Mouse (Mus musculus): Measurements from ENCODE around the gene Gm38431. TPM values are rescaled to one million over a fixed set of nuclear protein-coding genes. Genes with fewer than 3 reads are reported as not detected.

Gm38431 gene
- total and polyA plus RNA-seq, 3 experiments: 1.1 to 30.5 (median 9.8) TPM

GRCm38 (mm10) chr9:21072641-21073040 lies 19.2 kb downstream of the Gm38431 start:
- peaks cover 53 to 74% of the 10 kb centered on the region in 2 experiments for H3K36me3 ChIP-seq (replicated peaks in 1 of 2; ENCODE audit: control insufficient read depth in 1 of 2, insufficient read depth in 1 of 2, low read length in 1 of 2)
- H3K4me3 ChIP-seq (replicated peaks in 1 of 3; ENCODE audit: low read depth in 2 of 3, low read length in 2 of 3, poor library complexity in 1 of 3): peak overlapping the region; percentile 90 to 98 (median 96)
- peak overlapping the region; percentile 85 for H3K4me2 ChIP-seq (ENCODE audit: insufficient read depth, low read depth, poor library complexity, severe bottlenecking)
- peak overlapping the region; percentile 26; the same call in 1 of the 2 replicates for H3K27ac ChIP-seq (ENCODE audit: insufficient read depth, low read depth)
- peak; percentile 29 for DNase-seq (ENCODE audit: extremely low read depth)
- H3K27me3 ChIP-seq (replicated peaks): no peaks in the 10 kb centered on the region
- no peaks in the 10 kb centered on the region for H3K9me3 ChIP-seq (replicated peaks; ENCODE audit: low read length)
- H3K4me1 ChIP-seq (ENCODE audit: control insufficient read depth in 1 of 2, insufficient read depth in 2 of 2): peaks cover 8 to 29% of the 10 kb centered on the region in 2 experiments
- in situ Hi-C loops (cut with MboI; ENCODE audit: low pct_ligation_motif_present, low pct_unique_long_range_greater_than_20kb, low sequenced_read_pairs): loop anchor here (5.0 kb wide), 1 partner anchor 45 kb away; the partner anchor contains the start of gene Icam4
- peak; percentile 17; the same call in 1 of the 2 replicates for TF ChIP-seq MYC (IDR thresholded peaks at IDR 0.05; ENCODE audit: low read depth, low read length)
- TF ChIP-seq SIN3A (IDR thresholded peaks at IDR 0.05; ENCODE audit: low read length): peak; percentile 9; the same call in 1 of the 2 replicates
- TF ChIP-seq ZC3H11A (IDR thresholded peaks at IDR 0.05; ENCODE audit: low read depth, low read length): no peak
- peak overlapping the region; percentile 88 for H3K9ac ChIP-seq (ENCODE audit: insufficient read depth, low read depth)
- peaks cover 35% of the 10 kb centered on the region for H3K79me2 ChIP-seq (replicated peaks; ENCODE audit: control insufficient read depth, extremely low read depth, insufficient read depth, poor library complexity, severe bottlenecking)
- dilution Hi-C loops (cut with MboI; ENCODE audit: extremely low pct_ligation_motif_present, extremely low pct_unique_long_range_greater_than_20kb, low sequenced_read_pairs): no loop called here

- H3K27ac ChIP-seq (ENCODE audit: insufficient read depth, low read depth): no peak within 1 kb of the TSS
- no peak for DNase-seq (ENCODE audit: extremely low read depth)
- no peaks in the 10 kb centered on the region for H3K27me3 ChIP-seq (replicated peaks)
- TF ChIP-seq MXI1 (IDR thresholded peaks at IDR 0.05; ENCODE audit: low read depth, low read length): no peak
- no peak for TF ChIP-seq SIN3A (IDR thresholded peaks at IDR 0.05; ENCODE audit: low read length)
- no peak for TF ChIP-seq ELF1 (IDR thresholded peaks at IDR 0.05; ENCODE audit: low read depth, low read length)
- no peak for TF ChIP-seq MAX (IDR thresholded peaks at IDR 0.05; ENCODE audit: low read length)
- H3K4me3 ChIP-seq (replicated peaks in 1 of 3; ENCODE audit: low read depth in 2 of 3, low read length in 2 of 3, poor library complexity in 1 of 3): no peak within 1 kb of the TSS
- H3K9me3 ChIP-seq (replicated peaks; ENCODE audit: low read length): no peaks in the 10 kb centered on the region
- dilution Hi-C loops (cut with MboI; ENCODE audit: extremely low pct_ligation_motif_present, extremely low pct_unique_long_range_greater_than_20kb, low sequenced_read_pairs): no loop called here
- H3K4me2 ChIP-seq (ENCODE audit: insufficient read depth, low read depth, poor library complexity, severe bottlenecking): no peak within 1 kb of the TSS
- in situ Hi-C loops (cut with MboI; ENCODE audit: low pct_ligation_motif_present, low pct_unique_long_range_greater_than_20kb, low sequenced_read_pairs): no loop called here
- H3K36me3 ChIP-seq (replicated peaks in 1 of 2; ENCODE audit: control insufficient read depth in 1 of 2, insufficient read depth in 1 of 2, low read length in 1 of 2): peaks cover 65 to 86% of the 10 kb centered on the region in 2 experiments
- H3K4me1 ChIP-seq (ENCODE audit: control insufficient read depth in 1 of 2, insufficient read depth in 2 of 2): peaks cover 8 to 35% of the 10 kb centered on the region in 2 experiments
- H3K79me2 ChIP-seq (replicated peaks; ENCODE audit: control insufficient read depth, extremely low read depth, insufficient read depth, poor library complexity, severe bottlenecking): peaks cover 26% of the 10 kb centered on the region
- no peak within 1 kb of the TSS for H3K9ac ChIP-seq (ENCODE audit: insufficient read depth, low read depth)
Measured at GRCm38 (mm10) chr9:21067006-21067684, 24.7 kb downstream of the Gm38431 start, which contains the start of gene Zglp1. TSS of gene Zglp1 (minus strand) at chr9:21067093.

- Histone ChIP-seq H3K4me1 (ENCODE audit: control insufficient read depth in 1 of 2, insufficient read depth in 2 of 2) (peaks cover 0 to 14% of the 10 kb centered on the region in 2 experiments; a peak in 2 of 4 replicates), H3K79me2 (replicated peaks; ENCODE audit: control insufficient read depth, extremely low read depth, insufficient read depth, poor library complexity, severe bottlenecking) (no peaks in the 10 kb centered on the region), H3K4me2 (ENCODE audit: insufficient read depth, low read depth, poor library complexity, severe bottlenecking) (no peak overlapping the region), H3K9ac (ENCODE audit: insufficient read depth, low read depth) (no peak overlapping the region), H3K4me3 (replicated peaks in 1 of 3; ENCODE audit: low read depth in 2 of 3, low read length in 2 of 3, poor library complexity in 1 of 3) (no peak overlapping the region), H3K27me3 (replicated peaks) (no peaks in the 10 kb centered on the region), H3K9me3 (replicated peaks; ENCODE audit: low read length) (no peaks in the 10 kb centered on the region), H3K27ac (ENCODE audit: insufficient read depth, low read depth) (no peak overlapping the region), H3K36me3 (replicated peaks in 1 of 2; ENCODE audit: control insufficient read depth in 1 of 2, insufficient read depth in 1 of 2, low read length in 1 of 2) (peaks cover 49 to 63% of the 10 kb centered on the region in 2 experiments)
- no peak for DNase-seq (ENCODE audit: extremely low read depth)
- dilution Hi-C loops (cut with MboI; ENCODE audit: extremely low pct_ligation_motif_present, extremely low pct_unique_long_range_greater_than_20kb, low sequenced_read_pairs) (no loop called here), in situ Hi-C loops (cut with MboI; ENCODE audit: low pct_ligation_motif_present, low pct_unique_long_range_greater_than_20kb, low sequenced_read_pairs) (no loop called here)
- TF ChIP-seq RAD21 (IDR thresholded peaks at IDR 0.05; ENCODE audit: low read depth, low read length): no peak
- no peak for TF ChIP-seq GABPA (IDR thresholded peaks at IDR 0.05; ENCODE audit: insufficient replicate concordance, low read depth, low read length)
- no peak for TF ChIP-seq SIN3A (IDR thresholded peaks at IDR 0.05; ENCODE audit: low read length)
- no peak for TF ChIP-seq MAX (IDR thresholded peaks at IDR 0.05; ENCODE audit: low read length)
- no peak for TF ChIP-seq CHD1 (IDR thresholded peaks at IDR 0.05; ENCODE audit: low read depth, low read length)
- TF ChIP-seq MAFK (IDR thresholded peaks at IDR 0.05; ENCODE audit: insufficient replicate concordance, low read length): no peak
- no peak for TF ChIP-seq EP300 (IDR thresholded peaks at IDR 0.05; ENCODE audit: low read length)
- no peak for TF ChIP-seq POLR2A (IDR thresholded peaks at IDR 0.05; ENCODE audit: low read depth, low read length)
- no peak for TF ChIP-seq USF1 (IDR thresholded peaks at IDR 0.05; ENCODE audit: low read depth, low read length)
- TF ChIP-seq HCFC1 (IDR thresholded peaks at IDR 0.05; ENCODE audit: low read depth, low read length): no peak
- no peak for TF ChIP-seq ZKSCAN1 (IDR thresholded peaks at IDR 0.05; ENCODE audit: borderline replicate concordance, low read depth, low read length)
- TF ChIP-seq NELFE (IDR thresholded peaks at IDR 0.05; ENCODE audit: low read depth, low read length): no peak
Measured at GRCm38 (mm10) chr9:21062928-21063327, 28.9 kb downstream of the Gm38431 start.
